Mouse (Mus musculus): Measurements from ENCODE around the gene Tbc1d22a. TPM values are rescaled to one million over a fixed set of nuclear protein-coding genes. Genes with fewer than 3 reads are reported as not detected.
A peak's percentile ranks its signal among the peaks of the same experiment; 100 is the strongest.

Gene Tbc1d22a
- polyA plus RNA-seq, 1 experiment, result 30.5 TPM

GRCm38 (mm10) chr15:86188186-86188585 is 26.1 kb upstream of the Tbc1d22a start:
- Histone ChIP-seq H3K36me3 (ENCODE audit: control insufficient read depth, insufficient read depth) (no peaks in the 10 kb centered on the region), H3K4me3 (no peak overlapping the region), H3ac (ENCODE audit: control insufficient read depth, insufficient read length) (no peak overlapping the region), H3K27me3 (ENCODE audit: control insufficient read depth, insufficient read depth, insufficient read length) (no peaks in the 10 kb centered on the region), H3K4me2 (ENCODE audit: low read depth) (peak overlapping the region; percentile 76), H3K79me2 (ENCODE audit: control insufficient read depth, insufficient read depth) (peaks cover 16% of the 10 kb centered on the region)
- TF ChIP-seq MYOG (IDR thresholded peaks at IDR 0.05; ENCODE audit: control insufficient read depth in 1 of 3, insufficient read depth in 1 of 3, insufficient read length in 2 of 3, low read depth in 2 of 3), result peak in 2 of 3 experiments; percentile 77 to 80
- no peak for TF ChIP-seq TCF12 (IDR thresholded peaks at IDR 0.05; ENCODE audit: insufficient read depth, poor library complexity, severe bottlenecking)
- TF ChIP-seq POLR2A (IDR thresholded peaks at IDR 0.05; ENCODE audit: insufficient read length, low read depth), result no peak
- no peak for TF ChIP-seq SRF (IDR thresholded peaks at IDR 0.05; ENCODE audit: control insufficient read depth, insufficient read length, low read depth)
- TF ChIP-seq MYOD1 (IDR thresholded peaks at IDR 0.05; ENCODE audit: control insufficient read depth in 1 of 3, insufficient read length in 2 of 3, low read depth in 2 of 3), result peak in 2 of 3 experiments; percentile 76 to 82
- TF ChIP-seq REST (IDR thresholded peaks at IDR 0.05; ENCODE audit: insufficient read depth, insufficient read length), result no peak
- peak; percentile 24 for TF ChIP-seq TCF3 (IDR thresholded peaks at IDR 0.05; ENCODE audit: insufficient read length, low read depth)
- no peak for TF ChIP-seq MAX (IDR thresholded peaks at IDR 0.05; ENCODE audit: low read depth)

GRCm38 (mm10) chr15:86188746-86189470 is 25.4 kb upstream of the Tbc1d22a start:
- Histone ChIP-seq H3K36me3 (ENCODE audit: control insufficient read depth, insufficient read depth) (no peaks in the 10 kb centered on the region), H3ac (ENCODE audit: control insufficient read depth, insufficient read length) (no peak overlapping the region), H3K4me2 (ENCODE audit: low read depth) (peak overlapping the region; percentile 76), H3K27me3 (ENCODE audit: control insufficient read depth, insufficient read depth, insufficient read length) (no peaks in the 10 kb centered on the region), H3K4me3 (no peak overlapping the region), H3K79me2 (ENCODE audit: control insufficient read depth, insufficient read depth) (peaks cover 10% of the 10 kb centered on the region)
- TF ChIP-seq MAX (IDR thresholded peaks at IDR 0.05; ENCODE audit: low read depth) (no peak), CEBPB (IDR thresholded peaks at IDR 0.05; ENCODE audit: insufficient read depth, poor library complexity, severe bottlenecking) (no peak), TCF12 (IDR thresholded peaks at IDR 0.05; ENCODE audit: insufficient read depth, poor library complexity, severe bottlenecking) (no peak), MYOG (IDR thresholded peaks at IDR 0.05; ENCODE audit: control insufficient read depth in 1 of 3, insufficient read depth in 1 of 3, insufficient read length in 2 of 3, low read depth in 2 of 3) (peak in 1 of 3 experiments; percentile 51), MYOD1 (IDR thresholded peaks at IDR 0.05; ENCODE audit: control insufficient read depth in 1 of 3, insufficient read length in 2 of 3, low read depth in 2 of 3) (peak in 1 of 3 experiments; percentile 6)

GRCm38 (mm10) chr15:86190387-86190786 is 23.9 kb upstream of the Tbc1d22a start:
- Histone ChIP-seq H3ac (ENCODE audit: control insufficient read depth, insufficient read length) (no peak overlapping the region), H3K4me3 (no peak overlapping the region), H3K4me2 (ENCODE audit: low read depth) (no peak overlapping the region), H3K27me3 (ENCODE audit: control insufficient read depth, insufficient read depth, insufficient read length) (no peaks in the 10 kb centered on the region), H3K36me3 (ENCODE audit: control insufficient read depth, insufficient read depth) (no peaks in the 10 kb centered on the region), H3K79me2 (ENCODE audit: control insufficient read depth, insufficient read depth) (no peaks in the 10 kb centered on the region)
- TF ChIP-seq E2F4 (IDR thresholded peaks at IDR 0.05; ENCODE audit: insufficient read depth) (no peak), TCF3 (IDR thresholded peaks at IDR 0.05; ENCODE audit: insufficient read length, low read depth) (no peak), REST (IDR thresholded peaks at IDR 0.05; ENCODE audit: insufficient read depth, insufficient read length) (no peak), MAX (IDR thresholded peaks at IDR 0.05; ENCODE audit: low read depth) (no peak), TCF12 (IDR thresholded peaks at IDR 0.05; ENCODE audit: insufficient read depth, poor library complexity, severe bottlenecking) (no peak), POLR2AphosphoS2 (IDR thresholded peaks at IDR 0.05; ENCODE audit: insufficient read length, low read depth) (no peak), MYOG (IDR thresholded peaks at IDR 0.05; ENCODE audit: control insufficient read depth in 1 of 3, insufficient read depth in 1 of 3, insufficient read length in 2 of 3, low read depth in 2 of 3) (no peak), CEBPB (IDR thresholded peaks at IDR 0.05; ENCODE audit: insufficient read depth, poor library complexity, severe bottlenecking) (no peak), SRF (IDR thresholded peaks at IDR 0.05; ENCODE audit: control insufficient read depth, insufficient read length, low read depth) (no peak), MYOD1 (IDR thresholded peaks at IDR 0.05; ENCODE audit: control insufficient read depth in 1 of 3, insufficient read length in 2 of 3, low read depth in 2 of 3) (no peak), USF1 (IDR thresholded peaks at IDR 0.05; ENCODE audit: low read depth) (no peak), POLR2A (IDR thresholded peaks at IDR 0.05; ENCODE audit: insufficient read length, low read depth) (no peak)

GRCm38 (mm10) chr15:86191505-86191904 is 22.8 kb upstream of the Tbc1d22a start:
- no peak overlapping the region for H3K4me3 ChIP-seq
- no peaks in the 10 kb centered on the region for H3K79me2 ChIP-seq (ENCODE audit: control insufficient read depth, insufficient read depth)
- H3K4me2 ChIP-seq (ENCODE audit: low read depth), result no peak overlapping the region
- H3K36me3 ChIP-seq (ENCODE audit: control insufficient read depth, insufficient read depth), result no peaks in the 10 kb centered on the region
- no peak overlapping the region for H3ac ChIP-seq (ENCODE audit: control insufficient read depth, insufficient read length)
- H3K27me3 ChIP-seq (ENCODE audit: control insufficient read depth, insufficient read depth, insufficient read length), result no peaks in the 10 kb centered on the region
- TF ChIP-seq TCF3 (IDR thresholded peaks at IDR 0.05; ENCODE audit: insufficient read length, low read depth), result no peak
- TF ChIP-seq MYOG (IDR thresholded peaks at IDR 0.05; ENCODE audit: control insufficient read depth in 1 of 3, insufficient read depth in 1 of 3, insufficient read length in 2 of 3, low read depth in 2 of 3), result no peak
- TF ChIP-seq CEBPB (IDR thresholded peaks at IDR 0.05; ENCODE audit: insufficient read depth, poor library complexity, severe bottlenecking), result no peak
- no peak for TF ChIP-seq TCF12 (IDR thresholded peaks at IDR 0.05; ENCODE audit: insufficient read depth, poor library complexity, severe bottlenecking)
- no peak for TF ChIP-seq MAX (IDR thresholded peaks at IDR 0.05; ENCODE audit: low read depth)
- no peak for TF ChIP-seq E2F4 (IDR thresholded peaks at IDR 0.05; ENCODE audit: insufficient read depth)
- TF ChIP-seq SRF (IDR thresholded peaks at IDR 0.05; ENCODE audit: control insufficient read depth, insufficient read length, low read depth), result no peak
- TF ChIP-seq USF1 (IDR thresholded peaks at IDR 0.05; ENCODE audit: low read depth), result no peak
- TF ChIP-seq POLR2A (IDR thresholded peaks at IDR 0.05; ENCODE audit: insufficient read length, low read depth), result no peak
- TF ChIP-seq MYOD1 (IDR thresholded peaks at IDR 0.05; ENCODE audit: control insufficient read depth in 1 of 3, insufficient read length in 2 of 3, low read depth in 2 of 3), result no peak
- TF ChIP-seq POLR2AphosphoS2 (IDR thresholded peaks at IDR 0.05; ENCODE audit: insufficient read length, low read depth), result no peak
- no peak for TF ChIP-seq REST (IDR thresholded peaks at IDR 0.05; ENCODE audit: insufficient read depth, insufficient read length)
